Mouse (Mus musculus): Measurements from ENCODE around the gene Fam81a. TPM values are rescaled to one million over a fixed set of nuclear protein-coding genes. Genes with fewer than 3 reads are reported as not detected.

Gene Fam81a
- polyA plus RNA-seq, 1 experiment, result 0.26 TPM

- DNase-seq (ENCODE audit: low read depth in 1 of 2, low spot score in 2 of 2), result no peak
- TF ChIP-seq POLR2A (IDR thresholded peaks at IDR 0.05; ENCODE audit: low read depth, low read length), result no peak
- TF ChIP-seq CTCF (IDR thresholded peaks at IDR 0.05; ENCODE audit: extremely low read depth, insufficient read depth, insufficient read length, insufficient replicate concordance), result no peak
- peaks cover 10% of the 10 kb centered on the region; the same call in 1 of the 2 replicates for H3K4me1 ChIP-seq (ENCODE audit: control insufficient read depth, insufficient read depth, insufficient read length)
- no peak overlapping the region for H3K4me3 ChIP-seq (ENCODE audit: extremely low read depth, insufficient read depth, insufficient read length)
- no peaks in the 10 kb centered on the region for H3K36me3 ChIP-seq (ENCODE audit: control insufficient read depth, insufficient read depth, low read length)
- WGBS, result 87% methylated on average over 7 of the region's 7 CpGs
- no peak overlapping the region for H3K27ac ChIP-seq (ENCODE audit: insufficient read depth, low read length)
- H3K27me3 ChIP-seq (ENCODE audit: control insufficient read depth, insufficient read depth, low read length), result no peaks in the 10 kb centered on the region
Observed at GRCm38 (mm10) chr9:70077170-70077569, 65.2 kb downstream of the Fam81a start.

GRCm38 (mm10) chr9:70072387-70072786 is 70.0 kb downstream of the Fam81a start:
- no peak for DNase-seq (ENCODE audit: low read depth in 1 of 2, low spot score in 2 of 2)
- Histone ChIP-seq H3K27ac (ENCODE audit: insufficient read depth, low read length) (no peak overlapping the region), H3K36me3 (ENCODE audit: control insufficient read depth, insufficient read depth, low read length) (no peaks in the 10 kb centered on the region), H3K4me3 (ENCODE audit: extremely low read depth, insufficient read depth, insufficient read length) (no peak overlapping the region), H3K27me3 (ENCODE audit: control insufficient read depth, insufficient read depth, low read length) (no peaks in the 10 kb centered on the region), H3K4me1 (ENCODE audit: control insufficient read depth, insufficient read depth, insufficient read length) (no peaks in the 10 kb centered on the region)
- no peak for TF ChIP-seq POLR2A (IDR thresholded peaks at IDR 0.05; ENCODE audit: low read depth, low read length)
- TF ChIP-seq CTCF (IDR thresholded peaks at IDR 0.05; ENCODE audit: extremely low read depth, insufficient read depth, insufficient read length, insufficient replicate concordance), result no peak
- 64% methylated on average over 8 of the region's 8 CpGs for WGBS

GRCm38 (mm10) chr9:70069961-70070435 is 72.4 kb downstream of the Fam81a start:
- DNase-seq (ENCODE audit: low read depth in 1 of 2, low spot score in 2 of 2), result no peak
- 86% methylated on average over 8 of the region's 8 CpGs for WGBS
- Histone ChIP-seq H3K27me3 (ENCODE audit: control insufficient read depth, insufficient read depth, low read length) (no peaks in the 10 kb centered on the region), H3K36me3 (ENCODE audit: control insufficient read depth, insufficient read depth, low read length) (no peaks in the 10 kb centered on the region), H3K4me1 (ENCODE audit: control insufficient read depth, insufficient read depth, insufficient read length) (no peaks in the 10 kb centered on the region), H3K27ac (ENCODE audit: insufficient read depth, low read length) (no peak overlapping the region), H3K4me3 (ENCODE audit: extremely low read depth, insufficient read depth, insufficient read length) (no peak overlapping the region)
- TF ChIP-seq POLR2A (IDR thresholded peaks at IDR 0.05; ENCODE audit: low read depth, low read length) (no peak), CTCF (IDR thresholded peaks at IDR 0.05; ENCODE audit: extremely low read depth, insufficient read depth, insufficient read length, insufficient replicate concordance) (no peak)

GRCm38 (mm10) chr9:70067497-70067896 is 74.9 kb downstream of the Fam81a start:
- 97% methylated on average over 3 of the region's 3 CpGs for WGBS
- Histone ChIP-seq H3K4me1 (ENCODE audit: control insufficient read depth, insufficient read depth, insufficient read length) (no peaks in the 10 kb centered on the region; the same call in 1 of the 2 replicates), H3K27me3 (ENCODE audit: control insufficient read depth, insufficient read depth, low read length) (no peaks in the 10 kb centered on the region), H3K4me3 (ENCODE audit: extremely low read depth, insufficient read depth, insufficient read length) (no peak overlapping the region), H3K36me3 (ENCODE audit: control insufficient read depth, insufficient read depth, low read length) (no peaks in the 10 kb centered on the region), H3K27ac (ENCODE audit: insufficient read depth, low read length) (no peak overlapping the region)
- TF ChIP-seq CTCF (IDR thresholded peaks at IDR 0.05; ENCODE audit: extremely low read depth, insufficient read depth, insufficient read length, insufficient replicate concordance), result no peak
- no peak for TF ChIP-seq POLR2A (IDR thresholded peaks at IDR 0.05; ENCODE audit: low read depth, low read length)
- no peak for DNase-seq (ENCODE audit: low read depth in 1 of 2, low spot score in 2 of 2)

- Histone ChIP-seq H3K4me1 (ENCODE audit: control insufficient read depth, insufficient read depth, insufficient read length) (no peaks in the 10 kb centered on the region; the same call in 1 of the 2 replicates), H3K27me3 (ENCODE audit: control insufficient read depth, insufficient read depth, low read length) (no peaks in the 10 kb centered on the region), H3K27ac (ENCODE audit: insufficient read depth, low read length) (no peak overlapping the region), H3K4me3 (ENCODE audit: extremely low read depth, insufficient read depth, insufficient read length) (no peak overlapping the region), H3K36me3 (ENCODE audit: control insufficient read depth, insufficient read depth, low read length) (no peaks in the 10 kb centered on the region)
- TF ChIP-seq CTCF (IDR thresholded peaks at IDR 0.05; ENCODE audit: extremely low read depth, insufficient read depth, insufficient read length, insufficient replicate concordance), result no peak
- no peak for DNase-seq (ENCODE audit: low read depth in 1 of 2, low spot score in 2 of 2)
- 69% methylated on average over 3 of the region's 3 CpGs for WGBS
Observed at GRCm38 (mm10) chr9:70062012-70062411, 80.3 kb downstream of the Fam81a start.

GRCm38 (mm10) chr9:70053411-70053810 is 88.9 kb downstream of the Fam81a start:
- DNase-seq (ENCODE audit: low read depth in 1 of 2, low spot score in 2 of 2), result no peak
- 67% methylated on average over 3 of the region's 3 CpGs for WGBS
- H3K4me3 ChIP-seq (ENCODE audit: extremely low read depth, insufficient read depth, insufficient read length), result no peak overlapping the region
- H3K4me1 ChIP-seq (ENCODE audit: control insufficient read depth, insufficient read depth, insufficient read length), result peaks cover 2% of the 10 kb centered on the region; the same call in 1 of the 2 replicates
- no peaks in the 10 kb centered on the region for H3K27me3 ChIP-seq (ENCODE audit: control insufficient read depth, insufficient read depth, low read length)
- no peaks in the 10 kb centered on the region for H3K36me3 ChIP-seq (ENCODE audit: control insufficient read depth, insufficient read depth, low read length)
- no peak overlapping the region for H3K27ac ChIP-seq (ENCODE audit: insufficient read depth, low read length)
- no peak for TF ChIP-seq POLR2A (IDR thresholded peaks at IDR 0.05; ENCODE audit: low read depth, low read length)
- TF ChIP-seq CTCF (IDR thresholded peaks at IDR 0.05; ENCODE audit: extremely low read depth, insufficient read depth, insufficient read length, insufficient replicate concordance), result no peak

- Histone ChIP-seq H3K27ac (ENCODE audit: insufficient read depth, low read length) (no peak overlapping the region), H3K27me3 (ENCODE audit: control insufficient read depth, insufficient read depth, low read length) (no peaks in the 10 kb centered on the region), H3K4me1 (ENCODE audit: control insufficient read depth, insufficient read depth, insufficient read length) (peaks cover 2% of the 10 kb centered on the region; the same call in 1 of the 2 replicates), H3K36me3 (ENCODE audit: control insufficient read depth, insufficient read depth, low read length) (no peaks in the 10 kb centered on the region), H3K4me3 (ENCODE audit: extremely low read depth, insufficient read depth, insufficient read length) (no peak overlapping the region)
- 90% methylated on average over 3 of the region's 3 CpGs for WGBS
- no peak for DNase-seq (ENCODE audit: low read depth in 1 of 2, low spot score in 2 of 2)
- no peak for TF ChIP-seq POLR2A (IDR thresholded peaks at IDR 0.05; ENCODE audit: low read depth, low read length)
- TF ChIP-seq CTCF (IDR thresholded peaks at IDR 0.05; ENCODE audit: extremely low read depth, insufficient read depth, insufficient read length, insufficient replicate concordance), result no peak
Observed at GRCm38 (mm10) chr9:70052730-70053129, 89.6 kb downstream of the Fam81a start.

All from spleen, adult 2 months (tissue).